Comparison of ENCODE assay signal across 10 mouse cellular contexts in the genomic region with DNA sequence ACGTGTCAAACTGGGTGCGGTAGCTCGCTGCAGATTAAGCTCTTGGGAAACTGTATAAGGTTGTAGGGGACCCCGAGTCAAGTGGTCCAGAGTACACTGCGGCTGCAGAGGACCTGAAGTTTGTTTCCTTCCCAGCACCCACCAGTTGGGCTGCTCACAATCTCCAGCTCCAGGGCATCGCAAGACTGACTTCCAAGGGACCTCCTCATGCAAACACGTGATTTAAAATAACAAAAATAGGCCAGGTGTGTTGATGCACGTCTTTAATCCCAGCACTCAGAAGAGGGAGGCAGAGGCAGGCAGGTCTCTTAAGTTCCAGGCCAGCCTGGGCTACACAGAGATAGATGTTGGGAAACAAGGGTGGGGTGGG. TPM values are rescaled to one million over a fixed set of nuclear protein-coding genes. Genes with fewer than 3 reads are reported as not detected.
DNase-seq lines count a peak whose midpoint lies in the region; ATAC-seq and TF ChIP-seq lines count a peak whose summit lies in the region.
"Had no signal": no experiment of that assay in that cellular context is flagged by ENCODE, and none has a peak within 500 bp of the region (broad histone marks: within the 10 kb centered on the region; RNA-seq: fewer than 3 reads in every experiment).

No protein-coding gene starts in this region.

- WGBS in hindbrain, embryonic 10.5 days, result 26% methylated on average over 8 of the region's 8 CpGs
- 36% methylated on average over 8 of the region's 8 CpGs for WGBS in hindbrain, postnatal 0 days
- WGBS in midbrain, embryonic 10.5 days, result 25% methylated on average over 8 of the region's 8 CpGs
- WGBS in midbrain, embryonic 14.5 days, result 24% methylated on average over 8 of the region's 8 CpGs
- 28% methylated on average over 8 of the region's 8 CpGs for WGBS in embryonic facial prominence, embryonic 14.5 days
- 32% methylated on average over 8 of the region's 8 CpGs for WGBS in neural tube, embryonic 15.5 days

- DNase-seq in hindbrain, embryonic 10.5 days (ENCODE audit: low spot score), result no peak
- no peak for DNase-seq in hindbrain, postnatal 0 days (ENCODE audit: low spot score)
- no peak for DNase-seq in midbrain, embryonic 10.5 days (ENCODE audit: low spot score)
- DNase-seq in midbrain, embryonic 14.5 days, result no peak
- no peak for DNase-seq in embryonic facial prominence, embryonic 14.5 days (ENCODE audit: low spot score)
- DNase-seq in thymus, postnatal 10 days (ENCODE audit: low spot score in 2 of 2), result no peak
- DNase-seq: thymus, adult 18-20 months had no signal

- peak overlapping the region; percentile 40 for H3K4me3 ChIP-seq in hindbrain, embryonic 10.5 days
- no peak overlapping the region for H3K4me3 ChIP-seq in hindbrain, postnatal 0 days (ENCODE audit: low read length)
- H3K4me3 ChIP-seq in midbrain, embryonic 10.5 days, result peak overlapping the region; percentile 42; the same call in 1 of the 2 replicates
- H3K4me3 ChIP-seq in midbrain, embryonic 14.5 days (replicated peaks; ENCODE audit: low read depth, low read length), result no peak overlapping the region
- H3K4me3 ChIP-seq in embryonic facial prominence, embryonic 14.5 days (ENCODE audit: low read depth, low read length), result no peak overlapping the region
- no peak overlapping the region for H3K4me3 ChIP-seq in neural tube, embryonic 15.5 days (replicated peaks)
- H3K4me3 ChIP-seq: midbrain, embryonic 13.5 days had no signal

- peak overlapping the region; percentile 89 for H3K27ac ChIP-seq in hindbrain, embryonic 10.5 days
- no peak overlapping the region for H3K27ac ChIP-seq in hindbrain, postnatal 0 days
- H3K27ac ChIP-seq in midbrain, embryonic 10.5 days (replicated peaks), result peak overlapping the region; percentile 87
- no peak overlapping the region for H3K27ac ChIP-seq in midbrain, embryonic 14.5 days (replicated peaks; ENCODE audit: low read depth, low read length)
- peak overlapping the region; percentile 40; the same call in 1 of the 2 replicates for H3K27ac ChIP-seq in embryonic facial prominence, embryonic 14.5 days (replicated peaks; ENCODE audit: low read depth, low read length)
- H3K27ac ChIP-seq in neural tube, embryonic 15.5 days (replicated peaks), result no peak overlapping the region
- H3K27ac ChIP-seq: liver, embryonic 14.5 days; midbrain, embryonic 13.5 days had no signal

- no peak for ATAC-seq in hindbrain, postnatal 0 days
- ATAC-seq in midbrain, embryonic 14.5 days (ENCODE audit: low FRiP score, low TSS enrichment), result no peak
- no peak for ATAC-seq in embryonic facial prominence, embryonic 14.5 days (ENCODE audit: low read depth)
- ATAC-seq in neural tube, embryonic 15.5 days (ENCODE audit: low FRiP score), result no peak

- H3K4me2 ChIP-seq in hindbrain, postnatal 0 days (ENCODE audit: low read depth, low read length), result no peak overlapping the region
- no peak overlapping the region for H3K4me2 ChIP-seq in midbrain, embryonic 14.5 days (ENCODE audit: low read length)
- H3K4me2 ChIP-seq in embryonic facial prominence, embryonic 14.5 days (ENCODE audit: low read depth, low read length), result no peak overlapping the region; the same call in 1 of the 2 replicates
- H3K4me2 ChIP-seq in neural tube, embryonic 15.5 days, result 0 out of 2 replicates have a peak overlapping the region, but pooled peaks have one; percentile 43

- no peak for TF ChIP-seq CTCF in hindbrain, postnatal 0 days (IDR thresholded peaks at IDR 0.05; ENCODE audit: low read depth)

- H3K9me3 ChIP-seq in hindbrain, embryonic 10.5 days, result peaks cover 10% of the 10 kb centered on the region
- H3K9me3 ChIP-seq in hindbrain, postnatal 0 days (ENCODE audit: low read length), result no peaks in the 10 kb centered on the region
- peaks cover 13% of the 10 kb centered on the region; the same call in 1 of the 2 replicates for H3K9me3 ChIP-seq in midbrain, embryonic 10.5 days (replicated peaks)
- H3K9me3 ChIP-seq in midbrain, embryonic 14.5 days (ENCODE audit: control insufficient read depth, low read length), result no peaks in the 10 kb centered on the region
- 0 out of 2 replicates have a peak, but pooled peaks cover 3% of the 10 kb centered on the region for H3K9me3 ChIP-seq in embryonic facial prominence, embryonic 14.5 days (ENCODE audit: control insufficient read depth, low read length)
- H3K9me3 ChIP-seq in neural tube, embryonic 15.5 days (replicated peaks), result no peaks in the 10 kb centered on the region

- no peaks in the 10 kb centered on the region for H3K36me3 ChIP-seq in hindbrain, embryonic 10.5 days
- no peaks in the 10 kb centered on the region for H3K36me3 ChIP-seq in hindbrain, postnatal 0 days (ENCODE audit: insufficient read depth, low read length)
- no peaks in the 10 kb centered on the region for H3K36me3 ChIP-seq in midbrain, embryonic 10.5 days
- H3K36me3 ChIP-seq in midbrain, embryonic 14.5 days (ENCODE audit: control insufficient read depth, insufficient read depth, low read length), result no peaks in the 10 kb centered on the region
- H3K36me3 ChIP-seq in embryonic facial prominence, embryonic 14.5 days (ENCODE audit: control insufficient read depth, insufficient read depth, low read length), result no peaks in the 10 kb centered on the region
- H3K36me3 ChIP-seq in neural tube, embryonic 15.5 days, result no peaks in the 10 kb centered on the region
- H3K36me3 ChIP-seq: midbrain, embryonic 13.5 days had no signal

- no peaks in the 10 kb centered on the region for H3K27me3 ChIP-seq in hindbrain, embryonic 10.5 days (ENCODE audit: insufficient read depth, poor library complexity, severe bottlenecking)
- H3K27me3 ChIP-seq in hindbrain, postnatal 0 days (ENCODE audit: insufficient read depth, low read length), result no peaks in the 10 kb centered on the region
- H3K27me3 ChIP-seq in midbrain, embryonic 10.5 days (ENCODE audit: low read depth, poor library complexity, severe bottlenecking), result no peaks in the 10 kb centered on the region
- no peaks in the 10 kb centered on the region for H3K27me3 ChIP-seq in midbrain, embryonic 14.5 days (ENCODE audit: control insufficient read depth, insufficient read depth, low read length)
- H3K27me3 ChIP-seq in embryonic facial prominence, embryonic 14.5 days (replicated peaks; ENCODE audit: control insufficient read depth, insufficient read depth, low read length), result no peaks in the 10 kb centered on the region
- no peaks in the 10 kb centered on the region for H3K27me3 ChIP-seq in neural tube, embryonic 15.5 days (replicated peaks)
- H3K27me3 ChIP-seq: midbrain, embryonic 13.5 days had no signal

- H3K4me1 ChIP-seq in hindbrain, embryonic 10.5 days (replicated peaks), result peaks cover 46% of the 10 kb centered on the region
- peaks cover 9% of the 10 kb centered on the region; the same call in 1 of the 2 replicates for H3K4me1 ChIP-seq in hindbrain, postnatal 0 days (ENCODE audit: insufficient read depth, low read length)
- peaks cover 48% of the 10 kb centered on the region for H3K4me1 ChIP-seq in midbrain, embryonic 10.5 days
- H3K4me1 ChIP-seq in midbrain, embryonic 14.5 days (ENCODE audit: control insufficient read depth, insufficient read depth, low read length), result peaks cover 6% of the 10 kb centered on the region; the same call in 1 of the 2 replicates
- peaks cover 9% of the 10 kb centered on the region for H3K4me1 ChIP-seq in embryonic facial prominence, embryonic 14.5 days (ENCODE audit: control insufficient read depth, insufficient read depth, low read length)
- H3K4me1 ChIP-seq in neural tube, embryonic 15.5 days, result peaks cover 12% of the 10 kb centered on the region

- H3K9ac ChIP-seq in hindbrain, postnatal 0 days (replicated peaks; ENCODE audit: low read length), result no peak overlapping the region
- H3K9ac ChIP-seq in midbrain, embryonic 14.5 days (replicated peaks; ENCODE audit: low read length), result no peak overlapping the region
- no peak overlapping the region for H3K9ac ChIP-seq in embryonic facial prominence, embryonic 14.5 days (ENCODE audit: low read depth, low read length)
- no peak overlapping the region for H3K9ac ChIP-seq in neural tube, embryonic 15.5 days (replicated peaks)
- H3K9ac ChIP-seq: liver, embryonic 14.5 days; midbrain, embryonic 13.5 days had no signal

RNA-seq across cellular contexts. Expression of a gene that starts 38.7 kb away (rescaled TPM):
- 25.0 and 30.5 TPM in 2 replicates for polyA plus RNA-seq in hindbrain, embryonic 10.5 days (2016; fragmentation: Nextera tagmentation; extraction: Ambion mirVana)
- 15.4 and 18.9 TPM in 2 replicates for total RNA-seq in hindbrain, postnatal 0 days (2014; rRNA removed)
- polyA plus RNA-seq in hindbrain, postnatal 0 days (2015; fragmentation: Nextera tagmentation; extraction: Ambion mirVana), result 14.6 and 16.8 TPM in 2 replicates
- polyA plus RNA-seq in midbrain, embryonic 10.5 days (2016; fragmentation: Nextera tagmentation; extraction: Ambion mirVana), result 27.2 and 33.8 TPM in 2 replicates
- 10.1 and 10.3 TPM in 2 replicates for polyA plus RNA-seq in midbrain, embryonic 14.5 days (2014; fragmentation: Nextera tagmentation; extraction: Ambion mirVana)
- 10.7 and 13.6 TPM in 2 replicates for polyA plus RNA-seq in embryonic facial prominence, embryonic 14.5 days (2014; fragmentation: Nextera tagmentation; extraction: Ambion mirVana)
- polyA plus RNA-seq in neural tube, embryonic 15.5 days (2015; fragmentation: Nextera tagmentation; extraction: Ambion mirVana), result 9.0 and 15.8 TPM in 2 replicates

Comparison
In these comparisons a context has a peak if more than half of its experiments do, and no peak if none do; other contexts are left out.
1. H3K27ac ChIP-seq: peak in hindbrain, embryonic 10.5 days (single experiment), midbrain, embryonic 10.5 days (single experiment) and embryonic facial prominence, embryonic 14.5 days (single experiment); none in hindbrain, postnatal 0 days (single experiment), midbrain, embryonic 14.5 days (single experiment) and neural tube, embryonic 15.5 days (single experiment).
2. H3K4me3 ChIP-seq: peak in hindbrain, embryonic 10.5 days (single experiment) and midbrain, embryonic 10.5 days (single experiment); none in hindbrain, postnatal 0 days (single experiment), midbrain, embryonic 14.5 days (single experiment), embryonic facial prominence, embryonic 14.5 days (single experiment) and neural tube, embryonic 15.5 days (single experiment).